Mouse (Mus musculus): ENCODE results near the gene Rasgef1a. TPM values are rescaled to one million over a fixed set of nuclear protein-coding genes. Genes with fewer than 3 reads are reported as not detected.

Gene Rasgef1a
- polyA plus RNA-seq, 1 experiment from 2014 or later, result not detected

DNA sequence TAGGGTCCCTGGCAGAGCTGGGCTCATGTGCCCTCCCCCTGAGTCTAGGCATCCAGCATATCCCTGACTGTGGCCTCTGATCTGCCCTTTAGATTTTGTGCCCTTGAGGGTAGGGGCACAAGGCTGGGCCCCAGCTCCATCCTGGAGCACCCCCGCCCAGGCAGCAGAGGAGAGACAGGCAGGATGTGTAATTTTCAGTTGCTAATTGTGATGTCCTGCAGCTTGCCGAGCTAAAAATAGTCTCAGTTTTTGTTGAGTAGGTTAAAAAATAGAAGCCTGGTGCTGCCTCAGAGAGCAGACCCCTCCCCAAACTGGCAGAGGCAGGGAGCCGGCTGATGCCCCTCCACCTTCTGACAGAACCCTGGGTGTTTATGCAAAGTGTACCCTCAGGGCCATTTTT lies 62.9 kb downstream of the Rasgef1a start:
- 61% methylated on average over 3 of the region's 3 CpGs for WGBS
- Histone ChIP-seq H3K9me3 (no peaks in the 10 kb centered on the region), H3K27ac (no peak overlapping the region), H3K4me3 (replicated peaks) (no peak overlapping the region), H3K27me3 (peaks cover 3% of the 10 kb centered on the region; the same call in 1 of the 2 replicates), H3K9ac (replicated peaks) (no peak overlapping the region), H3K36me3 (no peaks in the 10 kb centered on the region), H3K4me2 (no peak overlapping the region), H3K4me1 (replicated peaks) (0 out of 2 replicates have a peak, but pooled peaks cover 3% of the 10 kb centered on the region)
- ATAC-seq (ENCODE audit: insufficient number of reproducible peaks, insufficient read depth, low FRiP score, low TSS enrichment, low read depth), result no peak

DNA sequence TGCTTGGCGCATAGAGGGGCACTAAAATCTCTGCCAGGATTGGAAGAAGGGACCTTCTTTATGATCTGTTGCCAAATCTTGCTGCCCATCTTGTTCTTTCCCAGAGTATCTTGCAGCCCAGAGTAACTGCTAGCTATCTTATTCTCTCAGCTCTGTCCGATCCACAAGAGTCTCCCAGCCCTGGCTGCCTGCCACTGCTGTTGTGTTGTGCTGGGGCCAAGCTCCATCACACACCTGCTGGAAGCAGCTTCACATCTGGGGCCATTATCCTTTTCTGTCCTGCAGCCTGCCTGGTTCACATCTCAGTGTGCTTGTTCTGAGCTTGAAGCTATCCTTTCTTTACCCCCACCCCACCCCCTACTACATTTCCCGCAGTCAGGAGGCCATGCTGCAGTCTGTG lies 65.0 kb downstream of the Rasgef1a start:
- 0 out of 2 replicates have a peak, but pooled peaks cover 3% of the 10 kb centered on the region for H3K4me1 ChIP-seq (replicated peaks)
- H3K4me2 ChIP-seq, result no peak overlapping the region
- 75% methylated on average over 3 of the region's 3 CpGs for WGBS
- no peak overlapping the region for H3K27ac ChIP-seq
- H3K9ac ChIP-seq (replicated peaks), result no peak overlapping the region
- no peak overlapping the region for H3K4me3 ChIP-seq (replicated peaks)
- no peaks in the 10 kb centered on the region for H3K9me3 ChIP-seq
- no peaks in the 10 kb centered on the region for H3K36me3 ChIP-seq
- no peak for ATAC-seq (ENCODE audit: insufficient number of reproducible peaks, insufficient read depth, low FRiP score, low TSS enrichment, low read depth)
- peaks cover 10% of the 10 kb centered on the region for H3K27me3 ChIP-seq

DNA sequence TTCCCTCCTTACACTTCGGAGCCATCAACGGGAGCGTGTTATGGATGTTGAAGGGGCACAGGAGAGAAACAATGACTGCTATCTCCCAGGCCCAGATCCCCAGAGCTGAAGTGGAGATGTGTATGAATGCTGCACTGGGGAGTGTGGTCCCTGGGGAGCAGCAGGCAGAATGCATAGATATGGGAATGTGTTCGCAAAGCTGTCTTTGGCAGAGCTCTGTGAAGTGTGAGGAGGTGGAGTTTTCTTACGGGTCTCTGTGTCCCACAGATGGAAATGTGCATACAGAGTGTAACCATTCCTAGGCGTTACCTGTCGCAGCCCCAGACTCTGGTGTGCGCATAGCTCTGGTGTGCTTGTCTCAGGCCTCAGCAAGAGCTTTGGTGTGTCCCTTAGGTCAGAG lies 65.5 kb downstream of the Rasgef1a start:
- peaks cover 10% of the 10 kb centered on the region for H3K27me3 ChIP-seq
- no peak overlapping the region for H3K9ac ChIP-seq (replicated peaks)
- no peak overlapping the region for H3K4me3 ChIP-seq (replicated peaks)
- 89% methylated on average over 8 of the region's 8 CpGs for WGBS
- no peaks in the 10 kb centered on the region for H3K36me3 ChIP-seq
- no peak overlapping the region for H3K4me2 ChIP-seq
- H3K4me1 ChIP-seq (replicated peaks), result 0 out of 2 replicates have a peak, but pooled peaks cover 3% of the 10 kb centered on the region
- ATAC-seq (ENCODE audit: insufficient number of reproducible peaks, insufficient read depth, low FRiP score, low TSS enrichment, low read depth), result no peak
- H3K9me3 ChIP-seq, result no peaks in the 10 kb centered on the region
- H3K27ac ChIP-seq, result no peak overlapping the region

DNA sequence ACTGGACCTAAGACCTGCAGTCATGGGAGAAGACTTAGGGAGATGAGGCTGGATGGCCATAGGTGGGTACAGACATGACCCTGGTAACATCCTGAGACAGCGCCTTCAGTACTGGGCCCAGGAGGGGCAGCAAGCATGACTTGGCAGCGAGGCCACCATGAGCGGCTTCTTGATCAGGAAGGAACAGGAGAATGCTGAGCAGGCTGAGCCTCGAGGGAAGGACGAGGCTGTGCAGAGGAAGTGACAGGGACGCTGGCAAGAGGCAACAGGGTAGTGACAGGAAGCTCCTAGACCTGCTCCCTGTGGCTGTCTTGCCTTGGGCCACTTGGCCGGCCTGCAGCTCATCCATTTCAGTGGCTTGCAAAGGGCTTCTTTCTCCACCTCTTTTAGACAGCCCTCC lies 66.2 kb downstream of the Rasgef1a start:
- Histone ChIP-seq H3K9me3 (no peaks in the 10 kb centered on the region), H3K9ac (replicated peaks) (no peak overlapping the region), H3K4me1 (replicated peaks) (0 out of 2 replicates have a peak, but pooled peaks cover 3% of the 10 kb centered on the region), H3K27me3 (peaks cover 10% of the 10 kb centered on the region), H3K4me3 (replicated peaks) (no peak overlapping the region), H3K36me3 (no peaks in the 10 kb centered on the region), H3K27ac (no peak overlapping the region), H3K4me2 (no peak overlapping the region)
- 84% methylated on average over 7 of the region's 7 CpGs for WGBS
- ATAC-seq (ENCODE audit: insufficient number of reproducible peaks, insufficient read depth, low FRiP score, low TSS enrichment, low read depth), result no peak

DNA sequence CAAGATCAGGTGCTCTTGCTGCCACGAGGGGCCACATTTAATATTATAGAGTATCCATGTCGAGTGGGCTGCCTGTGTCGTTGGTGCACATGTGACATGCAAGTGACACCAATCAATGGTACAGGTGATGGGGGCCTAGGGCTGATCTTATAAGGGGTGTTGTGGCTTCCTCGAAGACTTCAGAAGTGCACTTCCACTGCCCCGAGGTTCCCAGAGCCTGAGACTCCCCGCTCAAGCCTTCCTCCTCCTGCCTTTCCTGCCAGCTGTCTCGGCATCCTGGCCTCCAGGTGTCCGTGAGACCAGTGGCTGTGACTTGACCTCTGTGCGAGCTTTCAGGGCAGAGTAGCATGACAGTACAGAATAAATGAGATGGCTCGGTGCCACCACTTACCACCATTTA lies 67.5 kb downstream of the Rasgef1a start:
- WGBS, result 59% methylated on average over 10 of the region's 10 CpGs
- ATAC-seq (ENCODE audit: insufficient number of reproducible peaks, insufficient read depth, low FRiP score, low TSS enrichment, low read depth), result no peak

DNA sequence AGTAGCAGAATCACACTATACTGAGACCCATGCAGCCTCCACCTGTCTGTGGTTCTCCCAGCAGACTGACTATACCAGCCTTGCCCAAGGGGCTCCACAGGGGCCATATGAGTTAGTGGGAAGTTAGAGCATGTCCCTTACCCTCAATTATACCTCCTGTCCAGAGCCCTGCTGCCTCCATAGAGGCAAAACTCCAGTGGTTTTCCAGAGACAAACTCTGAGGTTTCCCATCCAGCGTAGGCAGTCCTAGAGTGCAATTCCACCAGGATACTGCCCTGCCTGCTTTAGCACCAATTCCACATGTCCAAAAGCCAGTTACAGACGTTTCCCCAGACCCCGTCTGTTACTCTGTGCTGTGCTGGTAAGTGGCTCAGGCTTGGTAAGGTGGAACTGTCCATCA lies 68.1 kb downstream of the Rasgef1a start:
- Histone ChIP-seq H3K9me3 (no peaks in the 10 kb centered on the region), H3K4me1 (replicated peaks) (no peaks in the 10 kb centered on the region), H3K4me2 (no peak overlapping the region), H3K27ac (no peak overlapping the region), H3K9ac (replicated peaks) (no peak overlapping the region), H3K27me3 (peaks cover 10% of the 10 kb centered on the region), H3K4me3 (replicated peaks) (no peak overlapping the region), H3K36me3 (no peaks in the 10 kb centered on the region)
- no peak for ATAC-seq (ENCODE audit: insufficient number of reproducible peaks, insufficient read depth, low FRiP score, low TSS enrichment, low read depth)
- WGBS, result 48% methylated on average over 3 of the region's 3 CpGs

More for the DNA sequence above, 67.5 kb downstream of the Rasgef1a start:
- no peaks in the 10 kb centered on the region for H3K9me3 ChIP-seq
- H3K9ac ChIP-seq (replicated peaks), result no peak overlapping the region
- H3K27me3 ChIP-seq, result peaks cover 10% of the 10 kb centered on the region
- H3K36me3 ChIP-seq, result no peaks in the 10 kb centered on the region
- no peak overlapping the region for H3K4me2 ChIP-seq
- 0 out of 2 replicates have a peak, but pooled peaks cover 3% of the 10 kb centered on the region for H3K4me1 ChIP-seq (replicated peaks)
- no peak overlapping the region for H3K4me3 ChIP-seq (replicated peaks)
- H3K27ac ChIP-seq, result no peak overlapping the region

DNA sequence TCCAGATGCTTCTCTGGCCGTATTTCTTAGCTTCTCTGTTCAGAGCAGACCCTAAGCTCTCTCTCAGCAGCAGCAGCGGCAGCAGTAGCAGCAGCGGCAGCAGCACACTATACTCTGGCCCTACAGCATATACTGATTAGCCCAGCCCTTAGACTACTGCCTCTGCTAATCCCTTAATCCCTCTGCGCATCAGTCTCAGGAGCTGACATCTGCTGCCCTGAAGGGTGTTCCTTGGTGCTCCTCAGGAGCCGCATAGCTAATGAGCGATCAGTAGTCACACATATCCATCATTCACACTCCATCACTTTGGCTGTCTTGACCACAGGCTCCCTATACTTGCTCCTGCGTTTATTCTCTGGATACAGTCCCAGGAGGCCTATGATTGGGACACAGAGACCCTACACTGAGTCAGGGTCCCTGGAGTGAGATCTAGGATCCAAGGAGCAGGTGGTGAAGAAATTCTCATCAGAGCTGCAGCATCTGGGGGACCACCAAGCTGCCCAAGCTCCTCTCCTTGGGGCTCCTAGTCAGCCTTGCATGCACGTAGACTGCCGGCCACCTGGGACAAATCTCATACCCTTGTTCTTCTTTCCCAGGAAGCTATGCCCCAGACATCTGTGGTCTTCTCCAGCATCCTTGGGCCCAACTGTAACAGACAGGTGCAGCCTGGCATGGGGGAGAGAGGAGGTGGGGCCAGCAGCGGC lies 68.7 kb downstream of the Rasgef1a start:
- Histone ChIP-seq H3K4me3 (replicated peaks) (no peak overlapping the region), H3K4me2 (no peak overlapping the region), H3K4me1 (replicated peaks) (no peaks in the 10 kb centered on the region), H3K9ac (replicated peaks) (no peak overlapping the region), H3K9me3 (no peaks in the 10 kb centered on the region), H3K27me3 (peaks cover 7% of the 10 kb centered on the region; the same call in 1 of the 2 replicates), H3K27ac (no peak overlapping the region), H3K36me3 (no peaks in the 10 kb centered on the region)
- no peak for ATAC-seq (ENCODE audit: insufficient number of reproducible peaks, insufficient read depth, low FRiP score, low TSS enrichment, low read depth)
- 56% methylated on average over 10 of the region's 10 CpGs for WGBS

DNA sequence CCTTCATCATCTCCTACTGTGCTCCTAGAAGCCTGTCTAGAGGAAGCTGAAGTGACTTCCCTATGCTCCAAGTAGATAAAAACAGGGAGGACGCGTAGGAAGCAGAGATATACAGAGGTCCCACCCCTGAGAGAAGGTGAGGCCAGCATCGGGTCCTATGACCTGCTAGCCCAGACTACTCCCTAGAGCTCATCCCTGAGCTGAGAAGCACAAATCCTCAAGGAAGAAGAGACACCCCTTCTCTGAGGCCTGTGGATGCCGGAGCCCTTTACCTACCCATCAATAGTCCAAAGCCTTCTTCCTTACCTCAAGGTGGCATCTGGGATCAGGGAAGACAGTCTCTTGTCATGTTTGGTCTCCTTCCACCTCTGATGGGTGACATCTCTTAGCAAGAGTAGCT lies 69.5 kb downstream of the Rasgef1a start:
- peaks cover 7% of the 10 kb centered on the region; the same call in 1 of the 2 replicates for H3K27me3 ChIP-seq
- H3K4me2 ChIP-seq, result no peak overlapping the region
- no peaks in the 10 kb centered on the region for H3K4me1 ChIP-seq (replicated peaks)
- H3K9ac ChIP-seq (replicated peaks), result no peak overlapping the region
- ATAC-seq (ENCODE audit: insufficient number of reproducible peaks, insufficient read depth, low FRiP score, low TSS enrichment, low read depth), result no peak
- H3K27ac ChIP-seq, result no peak overlapping the region
- WGBS, result 87% methylated on average over 4 of the region's 4 CpGs
- H3K4me3 ChIP-seq (replicated peaks), result no peak overlapping the region
- no peaks in the 10 kb centered on the region for H3K36me3 ChIP-seq
- no peaks in the 10 kb centered on the region for H3K9me3 ChIP-seq

DNA sequence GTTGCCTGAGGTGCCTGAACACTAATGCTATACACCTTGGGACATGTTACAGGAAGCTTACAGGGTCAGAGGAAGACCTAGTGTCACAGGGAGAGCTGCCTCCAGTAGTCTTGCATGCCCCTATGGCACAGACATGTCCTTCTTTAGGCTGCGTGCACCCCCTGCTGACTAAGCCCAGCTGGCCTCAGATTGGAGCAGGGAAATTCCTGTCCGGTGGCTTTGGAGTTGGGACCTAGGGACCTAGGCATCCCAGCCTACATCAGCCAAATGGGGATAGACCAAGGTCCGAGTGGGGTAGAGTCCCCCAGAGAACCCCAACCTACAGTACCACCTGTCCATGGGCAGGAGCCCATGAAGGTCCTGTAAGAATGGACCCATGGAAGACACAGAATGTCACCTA lies 71.1 kb downstream of the Rasgef1a start:
- Histone ChIP-seq H3K27ac (no peak overlapping the region), H3K9ac (replicated peaks) (no peak overlapping the region), H3K4me2 (no peak overlapping the region), H3K4me3 (replicated peaks) (no peak overlapping the region), H3K9me3 (no peaks in the 10 kb centered on the region), H3K36me3 (no peaks in the 10 kb centered on the region), H3K27me3 (peaks cover 7% of the 10 kb centered on the region; the same call in 1 of the 2 replicates), H3K4me1 (replicated peaks) (no peaks in the 10 kb centered on the region)
- 82% methylated on average over 3 of the region's 3 CpGs for WGBS
- no peak for ATAC-seq (ENCODE audit: insufficient number of reproducible peaks, insufficient read depth, low FRiP score, low TSS enrichment, low read depth)

DNA sequence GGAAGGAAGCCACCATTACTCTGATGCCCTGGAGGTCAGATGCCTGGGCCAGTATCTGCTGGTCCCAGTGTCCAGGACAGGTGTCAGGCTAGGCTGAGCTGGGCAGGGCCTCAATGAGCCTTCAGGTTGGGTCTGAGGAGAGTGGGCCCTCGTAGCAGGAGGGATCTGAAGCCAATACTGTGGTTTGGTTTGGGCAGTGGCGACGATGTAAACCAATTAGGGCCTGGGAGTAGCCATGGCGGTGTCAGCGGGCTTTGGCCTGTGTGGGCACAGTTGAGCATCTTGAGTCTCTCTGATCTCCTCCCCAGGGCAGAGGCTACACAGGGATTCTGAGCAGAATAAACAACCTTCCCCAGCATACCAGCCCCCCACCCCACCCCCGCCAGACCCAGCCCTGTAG lies 72.4 kb downstream of the Rasgef1a start:
- Histone ChIP-seq H3K36me3 (no peaks in the 10 kb centered on the region), H3K27ac (no peak overlapping the region)
- WGBS, result 79% methylated on average over 6 of the region's 6 CpGs

DNA sequence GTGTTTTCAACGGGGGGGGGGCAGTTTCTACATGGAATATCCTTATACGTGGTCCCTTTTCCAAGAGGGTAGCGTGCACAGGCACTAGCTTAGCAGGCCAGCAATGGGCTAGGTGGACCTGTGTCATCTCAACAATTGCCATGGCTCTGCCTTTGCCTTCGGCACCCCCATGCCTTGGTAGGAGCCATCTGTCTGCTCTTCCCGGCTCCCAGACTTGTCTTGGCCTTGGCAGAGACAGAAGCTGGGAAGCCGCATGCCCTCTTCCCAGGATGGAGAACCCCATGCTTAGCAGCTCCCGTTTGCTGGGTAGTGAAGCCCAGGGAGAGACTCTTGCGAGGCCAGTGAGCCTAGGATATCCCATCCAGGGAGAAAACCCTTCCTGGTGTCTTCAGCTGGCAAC lies 73.4 kb downstream of the Rasgef1a start:
- WGBS, result 83% methylated on average over 8 of the region's 8 CpGs
- H3K4me1 ChIP-seq (replicated peaks), result no peaks in the 10 kb centered on the region
- H3K4me3 ChIP-seq (replicated peaks), result no peak overlapping the region
- H3K4me2 ChIP-seq, result no peak overlapping the region
- no peak overlapping the region for H3K9ac ChIP-seq (replicated peaks)
- H3K36me3 ChIP-seq, result no peaks in the 10 kb centered on the region
- no peak overlapping the region for H3K27ac ChIP-seq
- peaks cover 6% of the 10 kb centered on the region; the same call in 1 of the 2 replicates for H3K27me3 ChIP-seq
- H3K9me3 ChIP-seq, result no peaks in the 10 kb centered on the region
- no peak for ATAC-seq (ENCODE audit: insufficient number of reproducible peaks, insufficient read depth, low FRiP score, low TSS enrichment, low read depth)

More for the DNA sequence above, 72.4 kb downstream of the Rasgef1a start:
- no peak overlapping the region for H3K4me3 ChIP-seq (replicated peaks)
- no peaks in the 10 kb centered on the region for H3K9me3 ChIP-seq
- no peak for ATAC-seq (ENCODE audit: insufficient number of reproducible peaks, insufficient read depth, low FRiP score, low TSS enrichment, low read depth)
- H3K4me2 ChIP-seq, result no peak overlapping the region
- peaks cover 7% of the 10 kb centered on the region; the same call in 1 of the 2 replicates for H3K27me3 ChIP-seq
- no peak overlapping the region for H3K9ac ChIP-seq (replicated peaks)
- no peaks in the 10 kb centered on the region for H3K4me1 ChIP-seq (replicated peaks)

DNA sequence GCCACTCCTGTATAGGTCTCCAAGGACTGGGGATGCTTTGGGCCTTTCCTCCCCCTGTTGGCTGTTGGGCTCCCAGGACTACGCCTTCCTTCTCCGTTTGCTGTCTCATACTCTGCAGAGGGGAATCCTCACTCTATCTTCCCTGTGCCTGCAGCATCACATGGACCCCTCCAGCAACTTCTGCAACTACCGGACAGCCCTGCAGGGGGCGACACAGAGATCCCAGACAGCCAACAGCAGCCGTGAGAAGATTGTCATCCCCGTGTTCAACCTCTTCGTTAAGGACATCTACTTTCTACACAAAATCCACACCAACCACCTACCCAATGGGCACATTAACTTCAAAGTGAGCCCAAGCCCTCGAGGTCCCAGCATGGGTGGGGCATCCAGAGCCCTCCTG lies 76.7 kb downstream of the Rasgef1a start:
- H3K9ac ChIP-seq (replicated peaks), result no peak overlapping the region
- no peaks in the 10 kb centered on the region for H3K4me1 ChIP-seq (replicated peaks)
- H3K4me3 ChIP-seq (replicated peaks), result no peak overlapping the region
- no peak for ATAC-seq (ENCODE audit: insufficient number of reproducible peaks, insufficient read depth, low FRiP score, low TSS enrichment, low read depth)
- H3K9me3 ChIP-seq, result no peaks in the 10 kb centered on the region
- H3K27ac ChIP-seq, result no peak overlapping the region
- no peak overlapping the region for H3K4me2 ChIP-seq
- no peaks in the 10 kb centered on the region; the same call in 1 of the 2 replicates for H3K27me3 ChIP-seq
- WGBS, result 51% methylated on average over 8 of the region's 8 CpGs
- no peaks in the 10 kb centered on the region for H3K36me3 ChIP-seq

Measured in limb, embryonic 12.5 days (tissue).